Mouse (Mus musculus) embryo, embryonic 11 days (tissue): Measurements from ENCODE around the gene Arhgap33.
"Not testable (repeated sequence)": the region's sequence is repeated elsewhere in the genome, so short reads cannot be mapped to it uniquely, and the experiment has no call there.

ENCODE experiments used
- DNase-seq: peaks from one replicate; pipeline ENCODE4 v3.0.0-alpha.2; 2015

The Arhgap33 gene

DNA sequence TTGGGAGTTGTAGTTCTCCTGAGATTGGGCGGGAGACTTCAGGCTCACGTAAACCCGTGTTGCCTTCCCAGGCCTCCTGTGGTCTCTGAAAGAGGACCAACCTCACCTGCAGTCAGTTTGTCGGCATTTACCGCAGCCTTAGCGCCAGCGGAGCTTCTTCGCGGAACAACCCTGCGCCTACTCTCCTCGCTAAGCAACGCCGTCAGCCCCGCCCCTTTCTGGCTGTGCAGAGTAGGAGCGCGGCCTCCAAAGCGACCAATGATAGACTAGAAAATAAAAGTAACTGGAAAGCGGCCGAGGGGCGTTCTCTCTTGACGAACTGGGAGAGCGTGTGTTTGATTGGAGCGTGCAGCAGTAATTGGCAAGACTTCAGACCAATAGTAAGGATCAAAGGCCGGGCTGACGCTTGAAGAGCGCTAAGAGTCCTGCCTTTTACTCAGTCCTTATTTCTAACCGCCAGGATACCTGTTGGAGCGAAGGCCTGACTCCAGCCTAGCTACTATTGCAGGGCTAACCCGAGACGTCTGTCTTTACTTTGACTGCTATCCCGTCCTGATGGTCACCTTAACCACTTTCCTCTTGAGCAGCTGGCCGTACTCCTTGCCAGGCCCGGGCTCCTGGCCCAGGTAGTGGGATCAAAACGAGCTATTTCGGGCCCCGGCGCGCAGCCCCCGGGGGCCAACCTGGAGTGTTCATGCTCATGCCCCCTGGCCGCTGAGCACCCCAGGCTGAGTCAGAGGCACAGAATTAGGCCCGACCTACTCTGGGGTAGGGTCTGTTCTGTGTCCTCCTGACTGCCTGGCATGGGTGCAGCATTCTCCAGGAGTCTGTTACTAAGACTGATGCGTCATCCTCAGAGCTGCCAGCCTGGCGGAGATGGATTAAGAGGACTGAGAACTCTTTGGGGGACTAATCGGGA lies 17.5 kb upstream of the Arhgap33 start, which contains the start of the genes Hspb6 and Proser3:
Gene Hspb6 (plus strand): TSS at position 77 of the 919 bp plus-strand sequence.
Gene Proser3 (minus strand): TSS at position 198 of the 919 bp plus-strand sequence.
- DNase-seq: peak; percentile 98

- DNase-seq: peak; percentile 81
Measured at GRCm38 (mm10) chr7:30551445-30552101, 16.7 kb upstream of the Arhgap33 start.

- no peak for DNase-seq
Measured at GRCm38 (mm10) chr7:30550603-30551002, 15.7 kb upstream of the Arhgap33 start.

- DNase-seq: no peak
Measured at GRCm38 (mm10) chr7:30549880-30550279, 15.0 kb upstream of the Arhgap33 start.

DNA sequence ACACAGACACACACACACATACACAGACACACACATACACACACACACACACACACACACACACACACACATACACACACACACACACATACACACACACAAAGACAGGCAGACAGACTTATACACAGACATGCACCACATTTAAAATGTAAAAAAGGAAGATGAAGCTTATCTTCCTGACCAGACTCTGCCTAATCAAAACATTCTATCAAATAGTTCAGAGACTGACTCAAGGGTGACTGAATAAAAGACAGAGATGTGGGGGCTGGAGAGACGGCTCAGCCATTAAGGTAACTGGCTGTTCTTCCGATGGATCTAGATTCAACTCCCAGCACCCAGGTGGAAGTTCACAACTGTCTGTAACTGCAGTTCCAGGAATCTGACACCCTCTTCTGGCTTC lies 9.5 kb upstream of the Arhgap33 start:
- DNase-seq: no peak

DNA sequence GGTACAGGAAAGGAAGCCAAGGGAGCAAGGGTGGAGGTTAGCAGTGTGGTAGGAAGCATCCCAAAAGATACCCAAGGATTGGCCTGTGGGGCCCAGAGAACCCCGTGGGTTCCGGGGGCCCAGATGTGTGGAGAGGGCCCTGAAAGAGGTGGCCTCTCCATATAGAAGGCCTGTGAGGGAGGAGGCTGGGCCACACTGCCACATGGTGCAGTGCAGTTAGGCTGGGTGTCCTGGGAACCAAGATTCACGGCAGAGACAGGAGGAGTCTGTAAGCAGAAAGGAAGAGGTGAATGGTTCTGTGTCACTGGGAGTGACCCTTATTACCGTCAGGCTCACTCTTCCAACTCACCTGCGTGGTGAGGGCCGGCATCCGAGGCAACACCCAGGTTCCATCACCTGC lies 5.7 kb upstream of the Arhgap33 start:
- DNase-seq: no peak

DNA sequence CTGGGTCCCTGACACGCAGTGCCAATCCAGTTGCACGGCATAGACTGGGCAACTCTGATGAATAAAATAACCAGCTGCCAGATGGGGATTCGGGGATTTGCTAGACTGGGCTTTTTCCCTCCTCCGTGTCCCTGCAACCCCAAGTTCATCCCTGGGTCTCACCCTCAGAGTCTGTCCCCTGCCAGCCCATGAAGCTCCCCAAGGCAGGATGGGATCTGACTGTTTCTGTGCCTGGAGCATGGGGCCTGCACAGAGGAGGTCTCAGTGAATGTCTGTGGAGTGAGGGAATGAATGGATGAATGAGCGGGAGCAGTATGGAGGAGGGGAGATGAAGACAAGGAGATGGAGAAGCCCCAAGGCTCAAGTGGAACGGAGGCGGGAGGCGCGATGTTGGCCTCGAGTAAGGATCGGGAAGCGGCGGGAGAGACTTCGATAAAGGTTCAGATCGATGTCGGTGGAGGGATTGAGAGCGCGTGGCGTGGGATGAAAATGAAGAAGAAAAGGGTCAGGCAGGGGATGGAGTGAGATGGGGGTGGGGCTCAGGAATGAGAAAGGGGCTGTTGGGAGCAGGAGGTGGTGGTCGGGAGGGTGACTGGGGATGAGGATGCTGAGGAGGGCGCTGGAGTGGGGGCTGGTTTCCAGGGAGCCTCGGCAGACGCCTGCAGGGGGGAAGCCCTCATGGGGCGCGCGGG lies 773 bp downstream of the Arhgap33 start:
- peak; percentile 54 for DNase-seq

- peak; percentile 53 for DNase-seq
Measured at GRCm38 (mm10) chr7:30532931-30533330, 1.9 kb downstream of the Arhgap33 start.

DNA sequence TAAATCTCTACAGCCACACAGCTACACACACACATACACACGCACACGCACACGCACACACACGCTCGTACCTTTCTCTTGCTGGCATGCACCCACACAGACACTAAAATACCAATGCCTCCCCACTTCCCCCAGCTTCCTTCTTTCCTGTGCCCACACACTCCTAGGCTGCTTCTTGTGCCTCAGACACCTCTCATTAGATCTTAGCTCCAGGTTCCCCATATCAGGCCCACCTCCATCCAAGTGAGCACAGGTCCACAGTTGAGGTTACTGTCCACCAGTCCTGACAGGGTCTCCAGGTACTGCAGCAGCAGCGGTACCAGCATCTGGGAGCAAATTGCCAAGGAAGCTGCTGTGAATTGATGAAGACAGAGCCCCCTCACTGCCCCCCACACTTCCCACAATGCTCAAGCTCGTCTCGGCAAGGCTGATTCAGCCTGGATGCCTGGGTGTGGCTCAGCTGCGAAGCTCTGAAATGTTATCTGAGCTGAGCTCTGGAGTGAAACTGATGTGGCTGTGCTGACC lies 3.5 kb downstream of the Arhgap33 start:
- no peak for DNase-seq

DNA sequence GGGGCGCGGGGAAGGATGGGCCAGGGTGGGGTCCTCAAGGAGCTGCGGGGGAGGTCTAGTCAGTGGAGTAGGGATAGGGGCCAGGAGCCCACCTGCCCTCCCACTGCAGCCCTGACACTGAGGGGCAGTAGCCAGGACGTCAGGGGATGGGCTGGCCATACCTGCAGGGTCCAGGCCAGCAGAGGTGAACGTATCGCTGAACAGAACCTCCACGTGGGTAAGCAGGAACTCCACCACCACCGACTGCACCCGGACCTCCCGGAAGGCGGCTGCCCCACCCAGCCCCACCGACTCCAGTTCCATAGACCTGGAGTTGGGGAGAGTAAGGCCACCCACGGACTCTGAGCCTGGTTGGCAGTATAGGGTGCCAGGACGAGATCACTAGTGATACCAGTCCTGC lies 7.9 kb downstream of the Arhgap33 start:
- DNase-seq: no peak

- DNase-seq: no peak
Measured at GRCm38 (mm10) chr7:30526399-30526798, 8.5 kb downstream of the Arhgap33 start.

DNA sequence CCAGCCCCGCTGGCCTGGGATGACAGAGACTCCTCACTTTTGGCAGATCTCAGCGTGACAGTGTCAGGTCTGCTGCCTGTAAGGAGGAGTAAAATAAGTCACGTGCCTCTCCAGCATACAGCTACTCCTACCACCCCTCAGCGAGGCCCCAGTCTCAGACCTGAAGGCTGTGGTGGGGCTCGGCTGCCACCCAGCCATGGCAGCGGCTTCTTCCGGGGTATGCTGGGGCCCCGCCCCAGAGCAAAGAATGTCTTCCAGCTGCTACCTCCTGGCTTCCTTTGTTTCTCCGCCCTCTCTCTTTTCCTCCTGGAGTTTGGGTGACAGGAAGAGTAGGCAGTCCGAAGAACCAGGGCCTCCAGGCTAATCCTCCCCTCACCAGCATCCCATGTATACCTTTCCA lies 8.9 kb downstream of the Arhgap33 start:
- DNase-seq: peak; percentile 24

GRCm38 (mm10) chr7:30524487-30524886 lies 10.4 kb downstream of the Arhgap33 start:
- DNase-seq: no peak

- DNase-seq: no peak
Measured at GRCm38 (mm10) chr7:30522871-30523270, 12.0 kb downstream of the Arhgap33 start.

DNA sequence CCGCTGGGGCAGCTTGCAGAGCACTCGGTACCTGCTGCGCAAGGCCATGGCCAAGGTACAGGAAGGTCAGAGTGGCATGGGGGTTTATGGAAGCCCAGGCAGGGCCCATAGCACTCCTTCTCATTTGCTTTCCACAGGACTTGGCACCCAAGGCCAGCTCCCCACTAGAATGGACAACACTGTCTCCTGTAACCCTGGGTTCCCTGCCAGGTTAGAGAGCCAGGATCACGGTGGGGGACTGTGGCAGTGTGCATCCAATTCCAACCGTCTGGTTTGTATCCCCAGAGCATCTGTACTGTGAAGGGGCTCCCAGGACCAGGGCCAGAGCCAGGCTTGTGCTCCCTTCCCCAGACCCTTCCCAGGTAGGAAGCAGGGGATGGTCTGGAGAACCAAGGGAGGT lies 14.0 kb downstream of the Arhgap33 start:
- DNase-seq: no peak

GRCm38 (mm10) chr7:30520396-30520795 lies 14.5 kb downstream of the Arhgap33 start:
- DNase-seq: no peak

DNA sequence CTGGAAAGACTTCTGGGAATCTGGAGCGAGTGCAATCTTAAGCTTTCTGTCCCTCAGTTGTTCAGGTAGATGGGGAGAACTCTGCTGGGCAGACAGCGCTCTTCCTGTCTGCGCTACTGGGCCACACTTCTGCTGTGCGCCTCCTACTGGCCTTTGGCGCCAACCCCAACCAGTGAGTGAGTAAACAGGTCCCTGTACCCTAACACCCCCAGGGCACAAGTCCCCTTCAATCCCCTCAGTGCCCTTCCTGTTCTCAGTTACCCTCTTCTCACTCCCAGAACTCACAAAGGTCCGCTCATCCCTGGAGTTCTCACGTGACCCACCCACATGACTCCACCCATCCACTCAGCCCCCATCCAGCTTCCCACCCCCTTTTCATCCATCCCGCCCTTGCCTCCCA lies 16.5 kb downstream of the Arhgap33 start:
- no peak for DNase-seq

GRCm38 (mm10) chr7:30515003-30515760 lies 19.7 kb downstream of the Arhgap33 start:
- no peak for DNase-seq

DNA sequence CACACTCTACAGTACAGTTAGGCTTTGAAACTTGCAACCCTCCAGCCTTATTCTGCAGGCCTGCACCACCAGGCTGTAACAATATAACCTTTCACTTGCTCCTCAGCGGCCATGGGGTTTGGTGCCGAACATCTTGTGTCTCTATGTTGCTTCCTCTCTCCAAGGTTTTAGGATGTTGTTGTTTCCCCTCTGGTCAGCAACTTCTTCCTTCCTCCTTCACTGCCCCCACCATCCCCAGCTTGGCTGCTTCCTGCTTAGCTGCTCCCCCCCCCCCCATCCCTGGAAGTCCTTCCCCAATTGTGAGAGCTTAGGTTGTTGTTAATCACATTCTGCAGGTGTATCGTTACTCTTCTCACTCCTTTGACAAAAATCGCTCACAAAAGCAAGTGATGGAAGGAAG lies 26.8 kb downstream of the Arhgap33 start:
- DNase-seq: no peak

- DNase-seq: not testable (repeated sequence)
Measured at GRCm38 (mm10) chr7:30501159-30501558, 33.7 kb downstream of the Arhgap33 start.

- not testable (repeated sequence) for DNase-seq
Measured at GRCm38 (mm10) chr7:30495506-30496042, 39.3 kb downstream of the Arhgap33 start.

GRCm38 (mm10) chr7:30493401-30493931 lies 41.4 kb downstream of the Arhgap33 start, which contains the start of gene Prodh2:
Gene Prodh2, plus strand, starts transcription at chr7:30493622.
- DNase-seq: no peak
